Comparison of ENCODE assay signal across 11 mouse cellular contexts in the genomic region with DNA sequence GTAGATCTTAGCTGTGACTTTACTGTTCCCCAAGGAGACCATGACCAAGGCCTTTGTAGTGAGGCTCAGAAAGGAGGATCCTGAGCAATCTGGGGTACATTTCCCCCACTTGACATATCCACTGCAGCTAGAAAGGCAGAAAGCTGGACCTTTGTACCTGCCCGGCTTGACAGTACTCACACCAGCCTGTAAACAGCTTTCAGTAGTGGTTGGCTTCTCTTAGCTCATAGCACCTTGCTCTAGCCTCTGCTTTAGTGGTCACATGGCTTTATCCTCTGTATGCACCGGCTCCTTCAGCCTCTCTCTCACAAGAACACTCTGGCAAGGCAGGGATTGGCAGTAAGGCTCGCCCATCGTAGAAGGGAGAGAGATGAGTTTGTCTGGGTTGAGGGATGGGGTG.
"Had no signal": no experiment of that assay in that cellular context is flagged by ENCODE, and none has a peak within 500 bp of the region (broad histone marks: within the 10 kb centered on the region; RNA-seq: fewer than 3 reads in every experiment).

No protein-coding gene starts in this region.

- H3K27me3 ChIP-seq: midbrain, embryonic 13.5 days; neural tube, embryonic 12.5 days had no signal

- H3K4me3 ChIP-seq: midbrain, embryonic 13.5 days; neural tube, embryonic 12.5 days had no signal

- H3K9me3 ChIP-seq: midbrain, embryonic 13.5 days; neural tube, embryonic 12.5 days had no signal

- H3K4me2 ChIP-seq: midbrain, embryonic 13.5 days; neural tube, embryonic 12.5 days had no signal

- H3K4me1 ChIP-seq: neural tube, embryonic 12.5 days had no signal

- H3K9ac ChIP-seq: midbrain, embryonic 13.5 days; neural tube, embryonic 12.5 days had no signal

- H3K27ac ChIP-seq: midbrain, embryonic 13.5 days; neural tube, embryonic 12.5 days had no signal

- DNase-seq: kidney, adult 11 months; kidney, adult 9 months; kidney, postnatal 10 days; left cerebral cortex, postnatal 4 days; lung, adult 2 months; lung, postnatal 36 days; thymus, adult 18-20 months; thymus, postnatal 36 days had no signal

- ATAC-seq: lung, postnatal 0 days; midbrain, embryonic 13.5 days had no signal
